Mouse (Mus musculus): ENCODE measurements around the gene Copa. TPM values are rescaled to one million over a fixed set of nuclear protein-coding genes. Genes with fewer than 3 reads are reported as not detected.

Gene Copa
- polyA plus RNA-seq, 1 experiment from 2014 or later = 181 TPM

DNA sequence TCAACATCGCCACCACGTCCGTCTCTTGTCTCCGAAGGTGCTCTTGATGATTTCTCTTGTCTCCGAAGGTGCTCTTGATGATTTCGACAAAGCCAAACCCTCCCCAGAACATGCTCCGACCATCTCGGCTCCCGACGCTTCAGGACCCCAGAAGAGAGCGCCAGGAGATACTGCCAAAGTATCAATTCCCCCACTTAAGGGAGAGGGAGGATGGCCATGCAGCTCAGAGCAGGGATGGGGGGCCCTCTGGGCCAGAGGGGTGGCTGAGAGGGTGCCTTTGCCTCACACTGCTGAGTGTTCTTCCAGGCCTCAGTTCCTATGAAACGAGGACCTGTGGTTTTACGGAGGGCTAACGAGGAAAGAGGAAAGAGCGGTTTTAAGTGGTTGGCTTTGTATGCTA, 46.2 kb downstream of the Copa start:
- 93% methylated on average over 15 of the region's 15 CpGs for WGBS

DNA sequence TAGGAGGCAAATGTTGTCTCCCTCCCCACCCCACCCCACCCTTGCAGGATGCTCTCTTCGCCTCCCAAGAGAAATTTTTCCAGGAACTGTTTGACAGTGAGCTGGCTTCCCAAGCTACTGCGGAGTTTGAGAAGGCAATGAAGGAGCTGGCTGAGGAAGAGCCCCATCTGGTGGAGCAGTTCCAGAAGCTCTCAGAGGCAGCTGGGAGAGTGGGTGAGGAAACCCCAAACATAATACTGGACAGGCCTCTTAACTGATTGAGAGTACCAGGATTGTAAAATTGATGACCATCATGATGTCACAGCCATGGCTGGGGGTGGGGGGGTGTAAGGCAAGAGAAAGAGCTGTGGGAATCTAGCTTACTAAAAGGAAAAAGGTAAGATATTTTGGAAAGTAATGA, 46.8 kb downstream of the Copa start:
- Histone ChIP-seq H3K4me3 (ENCODE audit: low read length) (no peak overlapping the region), H3K9me3 (ENCODE audit: control insufficient read depth, low read length) (no peaks in the 10 kb centered on the region), H3K27me3 (replicated peaks; ENCODE audit: control insufficient read depth, insufficient read depth, low read length) (no peaks in the 10 kb centered on the region), H3K36me3 (ENCODE audit: control insufficient read depth, insufficient read depth, low read length) (peaks cover 34% of the 10 kb centered on the region), H3K4me1 (ENCODE audit: control insufficient read depth, insufficient read depth, low read depth, low read length) (peaks cover 7% of the 10 kb centered on the region), H3K27ac (ENCODE audit: low read depth, low read length) (no peak overlapping the region), H3K4me2 (ENCODE audit: low read length) (no peak overlapping the region), H3K9ac (ENCODE audit: low read depth, low read length) (no peak overlapping the region)
- 67% methylated on average over 2 of the region's 2 CpGs for WGBS
- no peak for ATAC-seq

More for the DNA sequence above, 46.2 kb downstream of the Copa start:
- H3K4me1 ChIP-seq (ENCODE audit: control insufficient read depth, insufficient read depth, low read depth, low read length) = peaks cover 7% of the 10 kb centered on the region
- H3K27ac ChIP-seq (ENCODE audit: low read depth, low read length) = no peak overlapping the region
- no peaks in the 10 kb centered on the region for H3K9me3 ChIP-seq (ENCODE audit: control insufficient read depth, low read length)
- peaks cover 29% of the 10 kb centered on the region for H3K36me3 ChIP-seq (ENCODE audit: control insufficient read depth, insufficient read depth, low read length)
- no peak overlapping the region for H3K4me2 ChIP-seq (ENCODE audit: low read length)
- H3K9ac ChIP-seq (ENCODE audit: low read depth, low read length) = no peak overlapping the region
- ATAC-seq = no peak
- no peaks in the 10 kb centered on the region for H3K27me3 ChIP-seq (replicated peaks; ENCODE audit: control insufficient read depth, insufficient read depth, low read length)
- no peak overlapping the region for H3K4me3 ChIP-seq (ENCODE audit: low read length)

DNA sequence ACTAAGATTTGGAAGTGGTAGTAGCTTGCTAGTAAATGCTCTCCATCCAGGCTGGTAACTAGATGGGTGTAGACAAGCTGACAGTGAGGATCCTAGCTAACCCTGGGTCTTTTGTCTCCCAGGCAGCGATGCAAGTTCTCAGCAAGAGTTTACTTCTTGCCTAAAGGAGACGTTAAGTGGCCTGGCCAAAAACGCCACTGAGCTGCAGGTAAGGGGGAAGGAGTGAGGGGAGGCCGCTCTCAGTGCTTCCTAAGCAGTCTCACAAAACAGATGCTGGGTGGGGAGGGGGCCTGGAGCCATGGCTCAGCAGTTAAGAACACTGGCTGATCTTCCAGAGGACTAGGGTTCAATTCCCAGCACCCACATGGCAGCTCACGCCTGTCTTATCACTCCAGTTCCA, 47.5 kb downstream of the Copa start:
- Histone ChIP-seq H3K9ac (ENCODE audit: low read depth, low read length) (no peak overlapping the region), H3K36me3 (ENCODE audit: control insufficient read depth, insufficient read depth, low read length) (peaks cover 38% of the 10 kb centered on the region), H3K4me1 (ENCODE audit: control insufficient read depth, insufficient read depth, low read depth, low read length) (peaks cover 7% of the 10 kb centered on the region), H3K27me3 (replicated peaks; ENCODE audit: control insufficient read depth, insufficient read depth, low read length) (no peaks in the 10 kb centered on the region), H3K9me3 (ENCODE audit: control insufficient read depth, low read length) (no peaks in the 10 kb centered on the region), H3K27ac (ENCODE audit: low read depth, low read length) (no peak overlapping the region), H3K4me2 (ENCODE audit: low read length) (no peak overlapping the region), H3K4me3 (ENCODE audit: low read length) (no peak overlapping the region)
- 97% methylated on average over 5 of the region's 5 CpGs for WGBS
- no peak for ATAC-seq

DNA sequence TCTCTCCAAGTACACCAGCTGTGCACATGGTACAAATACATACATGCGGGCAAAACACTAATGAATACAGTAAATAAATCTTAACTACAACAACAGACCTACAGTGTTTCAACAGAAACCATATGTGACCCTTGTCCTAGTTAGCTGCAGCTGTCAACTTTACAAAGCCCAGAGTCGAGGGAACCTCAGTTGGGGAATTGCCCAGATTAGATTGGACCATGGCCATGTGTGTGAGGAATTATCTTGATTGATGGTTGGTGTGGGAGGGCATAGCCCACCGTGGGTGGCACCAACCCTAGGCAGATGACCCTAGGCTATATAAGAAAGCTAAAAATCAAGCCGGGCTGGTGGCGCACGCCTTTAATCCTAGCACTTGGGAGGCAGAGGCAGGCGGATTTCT, 50.0 kb downstream of the Copa start:
- Histone ChIP-seq H3K9me3 (ENCODE audit: control insufficient read depth, low read length) (no peaks in the 10 kb centered on the region), H3K9ac (ENCODE audit: low read depth, low read length) (no peak overlapping the region), H3K27ac (ENCODE audit: low read depth, low read length) (no peak overlapping the region), H3K4me2 (ENCODE audit: low read length) (no peak overlapping the region), H3K4me3 (ENCODE audit: low read length) (no peak overlapping the region), H3K4me1 (ENCODE audit: control insufficient read depth, insufficient read depth, low read depth, low read length) (peaks cover 6% of the 10 kb centered on the region), H3K36me3 (ENCODE audit: control insufficient read depth, insufficient read depth, low read length) (peaks cover 43% of the 10 kb centered on the region), H3K27me3 (replicated peaks; ENCODE audit: control insufficient read depth, insufficient read depth, low read length) (no peaks in the 10 kb centered on the region)
- 83% methylated on average over 7 of the region's 7 CpGs for WGBS
- ATAC-seq = no peak

DNA sequence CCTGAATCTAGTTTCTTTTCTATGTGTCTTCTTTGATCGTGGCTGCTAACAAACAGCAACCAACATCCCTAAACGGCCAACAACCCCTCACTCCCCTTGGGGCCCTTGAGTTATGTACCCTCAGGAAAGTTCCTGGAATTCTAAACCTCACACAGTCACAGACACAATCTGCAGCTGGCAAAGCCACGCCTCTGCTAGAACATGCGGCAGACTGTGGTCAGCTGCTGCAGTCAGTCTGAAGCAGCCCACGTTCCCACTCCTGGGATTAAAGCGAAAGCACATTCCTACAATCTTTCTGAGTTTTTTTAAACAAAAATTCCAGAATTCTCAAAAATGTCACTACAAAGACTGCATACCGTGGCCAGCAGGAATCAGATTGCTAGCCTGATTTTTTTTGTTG, 51.2 kb downstream of the Copa start:
- Histone ChIP-seq H3K27ac (ENCODE audit: low read depth, low read length) (no peak overlapping the region), H3K4me1 (ENCODE audit: control insufficient read depth, insufficient read depth, low read depth, low read length) (no peaks in the 10 kb centered on the region), H3K27me3 (replicated peaks; ENCODE audit: control insufficient read depth, insufficient read depth, low read length) (no peaks in the 10 kb centered on the region), H3K36me3 (ENCODE audit: control insufficient read depth, insufficient read depth, low read length) (peaks cover 43% of the 10 kb centered on the region), H3K9ac (ENCODE audit: low read depth, low read length) (no peak overlapping the region), H3K9me3 (ENCODE audit: control insufficient read depth, low read length) (no peaks in the 10 kb centered on the region), H3K4me2 (ENCODE audit: low read length) (no peak overlapping the region), H3K4me3 (ENCODE audit: low read length) (no peak overlapping the region)
- no peak for ATAC-seq
- 86% methylated on average over 7 of the region's 7 CpGs for whole genome bisulfite sequencing

DNA sequence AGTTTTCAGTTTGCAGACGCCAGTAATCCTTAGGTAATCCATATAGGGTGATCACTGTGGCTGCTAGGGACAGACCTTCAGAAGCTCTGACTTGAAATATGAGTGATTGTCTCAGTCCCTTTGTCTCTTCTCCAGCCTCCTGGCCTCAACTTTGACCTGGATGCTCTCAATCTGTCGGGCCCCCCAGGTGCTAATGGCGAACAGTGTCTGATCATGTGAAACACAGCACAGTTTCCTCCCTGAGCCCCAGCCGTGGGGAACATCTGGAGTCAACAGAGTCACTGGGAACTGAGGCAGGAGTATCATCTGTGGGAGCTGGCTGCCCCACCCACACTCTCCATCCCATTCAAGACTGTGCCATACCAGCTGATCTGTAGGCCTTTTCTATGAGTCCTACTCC, 51.7 kb downstream of the Copa start:
- no peak overlapping the region for H3K9ac ChIP-seq (ENCODE audit: low read depth, low read length)
- no peaks in the 10 kb centered on the region for H3K27me3 ChIP-seq (replicated peaks; ENCODE audit: control insufficient read depth, insufficient read depth, low read length)
- ATAC-seq = no peak
- H3K4me1 ChIP-seq (ENCODE audit: control insufficient read depth, insufficient read depth, low read depth, low read length) = no peaks in the 10 kb centered on the region
- no peaks in the 10 kb centered on the region for H3K9me3 ChIP-seq (ENCODE audit: control insufficient read depth, low read length)
- no peak overlapping the region for H3K4me2 ChIP-seq (ENCODE audit: low read length)
- H3K27ac ChIP-seq (ENCODE audit: low read depth, low read length) = no peak overlapping the region
- H3K36me3 ChIP-seq (ENCODE audit: control insufficient read depth, insufficient read depth, low read length) = peaks cover 43% of the 10 kb centered on the region
- no peak overlapping the region for H3K4me3 ChIP-seq (ENCODE audit: low read length)
- WGBS = 92% methylated on average over 4 of the region's 4 CpGs

DNA sequence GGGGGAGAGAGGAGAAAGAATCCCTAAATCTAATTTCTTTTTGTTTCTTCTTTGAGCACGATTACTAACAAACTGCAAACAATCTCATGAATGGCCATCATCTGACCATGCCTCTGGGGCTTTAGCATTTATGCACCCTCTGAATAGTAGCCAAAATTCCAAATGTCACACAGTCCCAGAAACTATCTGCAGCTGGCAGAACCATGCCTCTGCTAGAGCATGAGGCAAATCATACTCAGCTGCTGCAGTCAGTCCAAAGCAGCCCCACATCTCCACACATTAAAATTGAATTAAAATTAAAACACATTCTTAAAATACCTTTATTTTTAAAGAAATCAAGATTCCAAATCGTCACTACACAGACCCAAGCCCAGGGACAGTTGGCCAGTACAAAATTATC, 57.8 kb downstream of the Copa start:
- no peaks in the 10 kb centered on the region for H3K9me3 ChIP-seq (ENCODE audit: control insufficient read depth, low read length)

DNA sequence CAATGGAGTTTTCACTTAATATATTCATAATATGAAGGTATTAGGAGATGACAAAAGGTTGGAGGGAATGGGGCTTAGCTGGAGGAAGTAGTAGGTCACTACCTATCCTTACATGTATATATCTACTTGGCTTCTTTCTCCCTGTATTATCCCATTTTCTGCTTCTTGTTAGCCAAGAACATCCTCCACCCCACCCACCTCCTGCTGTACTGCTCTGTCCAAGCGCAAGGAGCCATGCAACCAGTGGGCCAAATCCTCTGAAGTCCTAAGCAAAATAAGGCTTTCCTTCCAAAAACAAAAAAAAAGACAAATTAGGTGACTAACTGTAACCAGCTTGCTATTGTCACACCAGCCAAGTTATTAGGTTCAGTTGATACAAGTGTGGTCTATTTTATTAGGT, 58.5 kb downstream of the Copa start:
- Histone ChIP-seq H3K27me3 (replicated peaks; ENCODE audit: control insufficient read depth, insufficient read depth, low read length) (no peaks in the 10 kb centered on the region), H3K9ac (ENCODE audit: low read depth, low read length) (no peak overlapping the region), H3K36me3 (ENCODE audit: control insufficient read depth, insufficient read depth, low read length) (no peaks in the 10 kb centered on the region), H3K4me2 (ENCODE audit: low read length) (no peak overlapping the region), H3K4me3 (ENCODE audit: low read length) (no peak overlapping the region), H3K9me3 (ENCODE audit: control insufficient read depth, low read length) (no peaks in the 10 kb centered on the region), H3K4me1 (ENCODE audit: control insufficient read depth, insufficient read depth, low read depth, low read length) (no peaks in the 10 kb centered on the region), H3K27ac (ENCODE audit: low read depth, low read length) (no peak overlapping the region)
- WGBS = 85% methylated on average over 1 of the region's 1 CpGs
- no peak for ATAC-seq

More for the DNA sequence above, 57.8 kb downstream of the Copa start:
- Histone ChIP-seq H3K36me3 (ENCODE audit: control insufficient read depth, insufficient read depth, low read length) (peaks cover under 1% of the 10 kb centered on the region; the same call in 1 of the 2 replicates), H3K4me3 (ENCODE audit: low read length) (no peak overlapping the region), H3K27me3 (replicated peaks; ENCODE audit: control insufficient read depth, insufficient read depth, low read length) (no peaks in the 10 kb centered on the region), H3K9ac (ENCODE audit: low read depth, low read length) (no peak overlapping the region), H3K4me2 (ENCODE audit: low read length) (no peak overlapping the region), H3K27ac (ENCODE audit: low read depth, low read length) (no peak overlapping the region), H3K4me1 (ENCODE audit: control insufficient read depth, insufficient read depth, low read depth, low read length) (no peaks in the 10 kb centered on the region)
- ATAC-seq = no peak
- WGBS = 92% methylated on average over 2 of the region's 2 CpGs

DNA sequence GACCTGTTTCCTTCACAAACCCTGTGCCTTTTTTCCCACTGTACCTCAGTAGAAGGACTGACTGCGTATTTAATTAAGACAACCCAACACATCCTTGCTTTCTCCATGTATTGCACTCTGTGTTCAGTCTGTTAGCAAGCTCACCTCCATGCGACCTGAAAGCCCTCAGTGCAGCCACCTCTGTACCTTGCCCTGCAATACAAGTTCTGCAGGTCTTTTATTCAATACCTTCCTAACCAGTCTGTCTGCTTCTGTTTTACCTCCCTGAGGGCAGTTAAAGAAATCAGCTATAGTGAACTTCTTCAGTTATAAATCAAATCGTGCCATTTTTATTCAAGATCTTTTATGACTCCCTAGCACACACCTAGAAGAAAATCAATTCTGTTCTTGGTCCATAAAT, 59.2 kb downstream of the Copa start:
- ATAC-seq = no peak

DNA sequence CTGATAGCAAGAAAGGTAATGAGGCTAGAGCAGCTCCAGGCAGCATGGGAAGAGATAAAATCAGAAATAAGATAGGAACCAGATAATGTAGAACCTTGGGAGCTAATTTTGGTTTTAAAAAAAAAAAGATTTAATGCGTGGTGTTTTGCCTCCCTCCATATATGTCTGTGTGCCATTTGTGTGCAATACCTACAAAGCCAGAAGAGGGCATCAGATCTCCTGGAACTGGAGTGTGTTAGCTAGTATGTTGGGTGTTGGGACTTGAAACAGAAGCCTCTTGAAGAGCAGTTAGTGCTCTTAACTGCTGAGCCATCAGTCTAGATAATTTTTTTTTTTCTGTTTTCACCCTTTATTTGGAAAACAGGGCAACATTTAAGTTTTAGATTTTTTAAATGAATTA, 61.2 kb downstream of the Copa start:
- no peaks in the 10 kb centered on the region for H3K9me3 ChIP-seq (ENCODE audit: control insufficient read depth, low read length)
- 41% methylated on average over 1 of the region's 1 CpGs for WGBS
- no peaks in the 10 kb centered on the region for H3K27me3 ChIP-seq (replicated peaks; ENCODE audit: control insufficient read depth, insufficient read depth, low read length)
- H3K4me3 ChIP-seq (ENCODE audit: low read length) = no peak overlapping the region
- no peak overlapping the region for H3K4me2 ChIP-seq (ENCODE audit: low read length)
- H3K27ac ChIP-seq (ENCODE audit: low read depth, low read length) = no peak overlapping the region
- H3K9ac ChIP-seq (ENCODE audit: low read depth, low read length) = no peak overlapping the region
- no peak for ATAC-seq
- no peaks in the 10 kb centered on the region for H3K36me3 ChIP-seq (ENCODE audit: control insufficient read depth, insufficient read depth, low read length)
- H3K4me1 ChIP-seq (ENCODE audit: control insufficient read depth, insufficient read depth, low read depth, low read length) = peaks cover 3% of the 10 kb centered on the region; the same call in 1 of the 2 replicates

More for the DNA sequence above, 59.2 kb downstream of the Copa start:
- no peaks in the 10 kb centered on the region for H3K36me3 ChIP-seq (ENCODE audit: control insufficient read depth, insufficient read depth, low read length)
- no peak overlapping the region for H3K9ac ChIP-seq (ENCODE audit: low read depth, low read length)
- WGBS = 81% methylated on average over 3 of the region's 3 CpGs
- H3K9me3 ChIP-seq (ENCODE audit: control insufficient read depth, low read length) = no peaks in the 10 kb centered on the region
- H3K4me1 ChIP-seq (ENCODE audit: control insufficient read depth, insufficient read depth, low read depth, low read length) = no peaks in the 10 kb centered on the region
- no peak overlapping the region for H3K4me3 ChIP-seq (ENCODE audit: low read length)
- no peak overlapping the region for H3K27ac ChIP-seq (ENCODE audit: low read depth, low read length)
- H3K4me2 ChIP-seq (ENCODE audit: low read length) = no peak overlapping the region
- no peaks in the 10 kb centered on the region for H3K27me3 ChIP-seq (replicated peaks; ENCODE audit: control insufficient read depth, insufficient read depth, low read length)

All from hindbrain, embryonic 16.5 days (tissue).